Mouse (Mus musculus) kidney, adult 2 months (tissue): ENCODE results near the gene Ssh1.

Experiments
- CTCF ChIP-seq: fragments of 200-500 bp; conservative IDR thresholded peaks from 2 replicates; pipeline ENCODE4 v1.5.1; 2011; ENCODE audit warnings: low read depth, mild to moderate bottlenecking, control low read depth, low read length, moderate library complexity, mixed read lengths; ENCODE audit not compliant: insufficient read depth, insufficient read length
- POLR2A ChIP-seq: fragments of 200-500 bp; IDR thresholded peaks from one replicate; pipeline ENCODE4 v1.6.1; 2011; ENCODE audit warnings: low read depth, low read length, control low read depth

GRCm38 (mm10) chr5:114028111-114028510 lies 34.4 kb upstream of the Ssh1 start:
- peak; percentile 37 for TF ChIP-seq CTCF
- peak; percentile 6 for TF ChIP-seq POLR2A
